Mouse (Mus musculus): ENCODE measurements around the gene Lpcat3. TPM values are rescaled to one million over a fixed set of nuclear protein-coding genes. Genes with fewer than 3 reads are reported as not detected.
A peak's percentile ranks its signal among the peaks of the same experiment; 100 is the strongest.

Lpcat3 gene
- total RNA-seq, 2 experiments from 2014 or later, result 20.1 to 20.6 TPM

DNA sequence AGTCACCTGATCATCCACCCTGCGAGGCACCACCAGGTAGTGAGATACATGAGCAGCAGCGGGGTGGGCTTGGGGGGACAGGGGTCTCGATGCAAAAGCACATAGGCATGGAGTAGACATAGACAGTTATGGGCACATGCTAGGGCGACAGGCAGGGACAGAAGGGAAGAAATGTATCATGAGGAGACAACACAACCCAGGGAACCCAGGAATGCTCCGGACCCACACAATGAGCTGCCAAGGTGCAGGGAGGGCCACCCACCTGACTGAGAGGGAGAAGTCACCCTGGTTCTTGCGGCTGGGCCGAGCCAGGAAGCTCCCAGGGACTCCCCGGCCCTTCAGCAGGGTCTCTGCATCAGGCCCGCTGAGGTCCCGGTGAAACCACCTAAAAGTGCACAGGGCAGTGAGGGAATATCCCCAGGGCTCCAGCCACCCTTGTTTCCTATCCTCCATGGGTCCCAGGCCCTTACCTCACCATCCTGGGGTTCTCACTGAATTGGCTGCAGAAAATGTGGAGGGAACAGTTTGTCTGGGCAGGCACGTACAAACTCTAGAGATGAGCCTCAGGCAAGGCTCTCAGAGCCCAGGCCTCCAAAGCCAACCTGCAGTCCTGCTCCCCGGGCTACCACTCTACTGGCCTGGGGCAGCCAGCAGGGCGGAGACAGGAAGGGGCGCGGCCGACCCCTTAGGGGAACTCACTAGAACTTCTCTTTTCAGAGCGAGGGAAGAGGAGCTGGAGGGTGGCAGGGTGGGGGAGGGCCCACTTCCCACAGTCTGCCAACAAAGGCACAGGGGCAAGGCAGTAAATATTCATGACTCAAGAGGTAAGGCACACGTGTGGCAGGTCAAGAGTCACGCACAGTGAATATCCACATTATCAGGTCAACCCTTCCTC, 69.9 kb downstream of the Lpcat3 start:
- DNase-seq (ENCODE audit: low spot score in 2 of 2), result no peak

DNA sequence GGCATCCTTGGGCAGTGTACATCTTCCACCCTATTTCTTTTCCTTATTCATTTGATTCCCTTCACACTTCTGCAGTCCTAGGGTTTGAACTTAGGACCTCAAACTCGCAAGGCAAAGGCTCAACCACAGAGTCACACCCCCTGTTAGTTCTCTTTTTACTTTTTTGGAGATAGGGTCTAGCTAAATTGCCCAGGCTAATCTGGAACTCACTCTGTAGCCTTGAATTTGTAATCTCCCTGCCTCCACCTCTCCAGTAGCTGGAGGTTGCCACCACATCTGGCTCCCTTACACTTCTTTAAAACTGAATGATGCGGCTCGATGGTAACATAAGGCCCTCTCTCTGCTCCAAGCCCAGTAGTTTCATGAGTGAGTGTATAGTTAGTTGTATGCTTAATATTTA, 71.6 kb downstream of the Lpcat3 start:
- DNase-seq (ENCODE audit: low spot score in 2 of 2), result no peak

DNA sequence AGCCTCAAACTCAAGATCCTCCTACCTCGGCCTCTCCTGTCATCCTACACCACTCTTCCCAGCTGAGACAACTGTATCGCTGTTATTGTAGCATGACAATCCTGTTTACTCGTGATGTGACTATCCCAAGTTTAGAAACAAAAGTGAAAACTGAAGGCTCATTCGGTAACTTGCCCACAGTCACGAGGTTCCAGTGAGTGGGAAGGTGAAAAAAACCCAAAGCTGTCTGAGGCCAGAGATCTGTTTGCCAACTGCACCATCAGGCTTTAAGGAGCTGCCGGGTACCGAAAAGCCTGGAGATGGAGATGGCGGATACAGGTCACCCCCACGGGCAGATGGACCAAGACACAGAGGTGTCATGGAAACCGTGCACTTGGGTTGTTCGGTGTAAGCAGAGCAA, 74.2 kb downstream of the Lpcat3 start:
- DNase-seq (ENCODE audit: low spot score in 2 of 2), result peak; percentile 43 to 58

DNA sequence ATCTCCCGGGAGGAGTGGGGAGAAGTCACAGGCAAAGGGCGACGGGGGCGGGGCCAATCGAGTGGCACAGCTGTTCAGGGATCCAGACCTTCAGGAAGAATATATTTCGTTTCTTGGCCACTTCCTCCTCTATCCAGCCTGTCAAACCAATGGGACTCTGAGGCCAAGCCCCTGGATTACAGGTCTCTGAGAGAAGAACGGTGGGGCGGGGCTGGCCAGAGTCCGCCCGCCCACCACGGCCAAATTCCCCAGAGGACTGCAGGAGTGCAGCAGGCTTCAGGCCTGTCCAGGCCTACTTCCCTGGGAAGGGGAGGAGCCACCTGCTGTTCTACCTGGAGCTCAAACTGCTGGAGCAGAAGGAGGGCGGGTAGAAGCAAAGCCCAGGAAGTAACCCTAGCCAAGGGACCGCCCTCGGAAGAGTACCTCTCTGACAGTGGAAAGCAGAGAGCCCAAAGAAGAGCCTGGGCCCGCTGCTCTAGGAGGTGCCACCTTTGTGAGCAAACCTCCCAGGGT, 75.7 kb downstream of the Lpcat3 start, which contains the start of gene Ptpn6:
Gene Ptpn6 (minus strand): TSS at position 204 of the 513 bp plus-strand sequence.
- no peak for DNase-seq (ENCODE audit: low spot score in 2 of 2)

DNA sequence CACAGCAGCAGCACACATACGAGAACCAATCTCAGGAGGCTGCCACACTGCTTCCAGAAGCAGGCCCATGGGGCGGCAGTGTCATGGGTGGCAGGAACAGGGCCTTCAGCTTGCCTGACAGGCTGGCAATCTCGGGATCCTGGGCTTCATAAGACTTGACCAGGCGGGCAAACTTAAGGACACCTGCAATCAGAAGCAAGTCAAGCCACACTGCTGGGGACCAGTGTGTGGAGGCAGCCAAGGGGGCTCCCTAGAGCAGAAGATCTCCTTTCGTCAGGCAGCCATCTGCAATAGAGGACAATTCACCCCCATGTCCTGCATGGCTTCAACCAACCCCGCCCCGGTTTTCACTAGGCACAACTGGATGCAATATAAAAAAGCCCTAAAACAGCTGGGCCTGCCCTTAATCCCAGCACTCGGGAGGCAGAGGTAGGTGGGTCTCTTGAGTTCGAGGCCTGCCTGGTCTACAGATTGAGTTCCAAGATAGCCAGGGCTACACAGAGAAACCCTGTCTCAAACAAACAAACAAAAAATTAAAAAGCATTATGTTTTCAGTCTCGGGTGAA, 76.5 kb downstream of the Lpcat3 start:
- no peak for DNase-seq (ENCODE audit: low spot score in 2 of 2)

DNA sequence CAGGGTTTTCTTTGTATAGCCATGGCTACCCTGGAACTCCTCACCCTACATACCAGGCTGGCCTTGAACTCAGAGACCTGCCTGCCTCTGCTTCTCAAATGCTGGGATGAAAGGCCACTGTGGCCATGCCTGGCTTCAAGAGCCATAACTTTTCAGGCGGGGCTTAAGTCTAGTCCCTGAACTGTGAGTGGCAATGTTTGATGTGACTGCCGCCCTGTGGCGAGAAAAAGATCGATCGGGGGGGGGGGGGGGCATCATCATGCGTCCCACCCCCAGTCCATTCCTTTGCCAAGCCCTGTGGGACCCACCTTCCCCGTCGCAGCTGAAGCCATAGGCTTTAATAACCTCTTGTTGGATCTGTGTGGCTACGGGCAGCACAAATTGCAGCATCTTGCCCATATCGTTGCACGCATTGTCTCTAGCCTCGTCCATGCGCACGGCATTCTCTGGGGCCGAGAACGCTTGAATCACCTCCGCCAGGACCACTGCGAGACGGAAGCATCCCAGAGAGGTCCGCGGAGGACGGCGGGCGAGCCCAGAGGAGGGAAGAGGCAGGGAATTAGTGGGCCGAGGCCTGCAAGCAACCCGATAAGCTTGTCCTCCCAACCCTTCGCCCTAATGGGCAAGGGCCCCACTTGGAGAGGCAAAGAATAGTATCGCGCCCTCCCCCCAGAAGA, 77.5 kb downstream of the Lpcat3 start:
- DNase-seq (ENCODE audit: low spot score in 2 of 2), result peak; percentile 46 to 62

DNA sequence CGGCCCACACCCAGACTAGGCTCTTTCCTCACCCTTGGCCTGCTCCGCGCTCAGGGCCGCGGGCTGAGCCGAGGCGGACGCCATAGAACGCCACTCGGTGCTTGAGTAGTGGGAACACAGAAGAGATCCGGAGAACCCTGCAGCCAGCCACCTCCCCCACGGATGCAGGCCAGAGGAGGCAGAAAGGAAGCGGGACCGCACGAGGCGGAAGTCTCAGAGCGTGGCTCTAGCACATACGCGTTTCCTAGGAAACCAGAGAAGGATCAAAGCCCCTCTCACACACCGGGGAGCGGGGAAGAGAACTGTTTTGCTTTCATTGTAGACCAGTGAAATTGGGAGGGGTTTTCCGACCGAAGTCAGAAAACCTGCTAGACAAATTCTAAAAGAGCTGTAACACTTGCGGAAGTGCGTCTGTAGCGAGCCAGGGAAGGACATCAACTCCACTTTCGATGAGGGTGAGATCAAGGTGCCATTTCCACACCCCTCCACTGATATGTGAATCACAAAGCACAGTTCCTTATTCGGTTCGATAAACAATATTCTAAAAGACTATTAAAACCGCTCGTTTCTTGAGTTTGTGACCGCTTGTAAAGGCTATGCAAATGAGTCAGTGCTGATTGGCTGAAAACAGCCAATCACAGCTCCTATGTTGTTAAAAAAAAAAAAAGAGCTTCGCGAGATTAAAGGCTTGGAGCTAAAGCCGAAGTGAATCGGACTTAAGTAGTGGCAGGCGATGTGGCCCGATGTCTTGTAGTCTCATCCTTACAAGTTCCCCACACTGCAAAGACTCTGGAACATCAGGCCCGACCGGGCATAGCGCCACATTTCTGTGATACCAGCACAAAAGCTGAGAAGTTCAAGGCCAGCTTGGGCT, 78.3 kb downstream of the Lpcat3 start, which contains the start of gene Grcc10:
Gene Grcc10 (minus strand): TSS at position 487 of the 874 bp plus-strand sequence.
- peak; percentile 82 to 88 for DNase-seq (ENCODE audit: low spot score in 2 of 2)

DNA sequence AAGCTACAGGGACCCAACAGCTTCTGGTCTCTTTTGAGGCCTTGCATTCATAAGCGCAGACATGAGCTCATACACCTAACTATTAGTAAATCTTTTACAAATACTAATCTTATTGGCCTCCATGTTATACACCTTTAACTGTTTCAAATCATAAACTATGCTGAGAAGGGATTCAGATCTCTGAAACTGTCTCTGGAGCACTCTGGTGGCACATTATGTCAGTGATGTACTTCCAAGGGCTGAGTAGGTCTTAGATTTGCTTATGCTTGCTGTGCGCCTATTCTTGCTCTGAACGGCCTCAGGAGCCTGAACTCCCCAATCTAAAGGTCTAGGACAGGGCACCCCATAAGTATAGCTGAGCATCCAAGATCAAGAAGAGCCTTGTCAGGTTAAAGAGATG, 79.0 kb downstream of the Lpcat3 start:
- no peak for DNase-seq (ENCODE audit: low spot score in 2 of 2)

DNA sequence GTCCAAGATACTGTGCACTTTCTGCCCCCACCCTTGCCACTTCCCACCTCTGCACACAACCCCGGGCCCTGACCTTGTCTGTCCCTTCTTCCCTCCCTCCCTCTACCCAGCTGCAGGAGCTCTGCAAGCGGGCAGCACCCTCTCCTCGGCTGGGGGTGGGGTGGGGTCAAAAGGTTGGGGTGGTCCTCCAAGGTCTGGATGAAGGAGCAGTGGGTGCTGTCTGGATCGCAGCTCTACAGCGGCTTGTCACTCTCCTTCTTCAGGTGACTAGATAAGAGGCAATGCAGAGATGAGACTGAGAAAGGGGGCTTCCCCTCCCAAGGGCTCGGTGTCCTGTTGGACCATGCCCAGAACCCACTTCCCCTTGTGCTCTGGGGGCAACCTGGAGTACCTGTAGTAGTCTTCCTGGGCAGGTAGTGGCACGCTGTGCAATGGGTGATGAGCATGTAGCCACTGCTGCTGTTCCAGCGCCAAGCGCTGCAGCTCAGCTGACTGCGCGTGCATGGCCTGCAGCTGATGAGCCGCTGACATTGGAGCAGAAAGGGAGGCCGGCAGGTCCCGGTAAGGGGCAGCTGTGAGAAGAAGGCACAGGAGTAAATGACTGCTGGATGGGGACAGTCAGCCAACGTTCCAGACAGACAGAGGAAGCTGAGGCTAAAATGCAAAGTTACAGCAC, 80.2 kb downstream of the Lpcat3 start:
- no peak for DNase-seq (ENCODE audit: low spot score in 2 of 2)

DNA sequence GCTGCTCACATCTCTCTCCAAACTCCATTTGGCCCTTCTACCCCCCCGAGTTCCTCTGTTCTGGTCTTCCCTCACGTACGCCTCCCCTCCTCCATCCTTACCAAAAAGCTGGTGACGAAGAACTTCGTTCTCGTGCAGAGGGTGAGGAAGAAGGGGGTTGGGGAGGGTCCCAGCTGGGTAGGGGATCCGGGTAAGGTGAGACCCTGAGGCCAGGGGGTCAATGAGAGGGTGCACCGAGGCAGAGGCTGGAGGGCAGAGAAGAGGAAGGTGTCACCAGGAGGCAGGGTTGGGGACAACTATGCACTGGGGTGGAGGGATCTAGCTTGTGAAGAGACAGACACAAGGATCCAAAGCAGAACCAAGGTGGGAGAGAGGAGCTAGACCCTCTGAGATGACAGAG, 80.8 kb downstream of the Lpcat3 start:
- DNase-seq (ENCODE audit: low spot score in 2 of 2), result no peak

DNA sequence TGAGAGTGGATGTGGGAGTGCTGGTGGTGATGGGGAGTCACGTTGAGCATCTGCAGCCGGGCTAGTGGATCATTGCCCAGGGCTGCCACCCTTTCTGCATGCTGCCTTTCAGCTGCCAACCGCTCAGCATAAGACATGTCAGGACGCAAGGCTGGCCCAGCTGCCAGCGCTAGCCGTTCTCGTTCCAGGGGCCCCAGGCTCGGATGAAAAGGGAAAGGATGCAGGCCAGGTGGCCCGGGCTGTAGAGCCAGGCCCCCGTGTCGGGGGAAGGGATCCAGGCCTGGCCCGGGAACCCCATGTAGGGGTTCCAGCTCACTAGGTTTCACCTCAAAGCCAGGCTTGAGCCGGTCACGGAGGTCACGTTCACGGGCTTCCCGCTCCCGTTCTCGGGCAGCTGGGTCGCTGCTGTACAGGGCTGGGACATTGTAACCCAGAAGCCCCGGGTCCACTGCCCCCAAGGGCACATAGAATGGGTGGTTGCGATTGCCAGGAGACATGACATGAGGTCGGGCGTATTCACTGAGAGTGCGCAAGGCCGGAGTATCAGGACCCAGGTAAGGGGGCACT, 82.0 kb downstream of the Lpcat3 start:
- DNase-seq (ENCODE audit: low spot score in 2 of 2), result no peak

DNA sequence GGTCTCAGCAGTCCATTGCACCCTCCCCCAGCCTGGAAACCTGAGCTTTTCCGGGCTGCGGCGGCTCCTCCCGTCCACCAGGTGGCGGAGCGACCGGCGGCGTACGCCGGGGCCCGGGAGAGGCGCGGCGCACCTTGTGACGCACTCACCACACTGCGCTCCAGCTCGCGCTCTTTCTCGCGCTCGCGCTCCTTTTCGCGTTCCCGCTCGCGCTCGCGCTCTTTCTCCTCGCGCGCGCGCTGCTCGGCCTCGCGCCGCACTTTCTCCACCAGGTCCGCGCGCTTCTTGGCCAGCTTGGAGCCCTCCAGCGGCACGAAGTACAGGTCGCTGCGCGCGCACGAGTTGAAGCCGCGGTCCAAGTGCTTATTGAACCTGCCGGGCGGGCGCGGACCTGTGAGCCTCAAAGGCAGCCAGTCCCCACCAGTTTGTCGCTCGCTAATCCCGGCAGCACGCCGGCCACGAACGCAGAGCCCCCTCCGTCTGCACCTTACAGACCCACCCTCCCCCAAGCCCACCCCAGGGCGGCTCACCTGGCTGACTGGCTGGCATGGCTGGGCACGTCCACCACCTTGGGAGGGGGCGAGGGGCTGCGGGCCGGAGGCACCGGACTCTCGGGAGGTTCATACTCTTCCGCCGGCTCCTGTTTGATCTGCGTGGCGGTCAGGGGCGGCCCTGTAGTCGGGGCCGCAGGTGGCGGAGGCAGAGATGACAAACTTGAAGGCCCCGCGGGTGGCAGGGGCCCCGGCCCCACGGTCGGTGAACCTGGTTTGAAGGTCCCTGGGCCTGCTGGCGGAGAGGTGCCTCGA, 82.9 kb downstream of the Lpcat3 start:
- DNase-seq (ENCODE audit: low spot score in 2 of 2), result peak; percentile 92 to 95

DNA sequence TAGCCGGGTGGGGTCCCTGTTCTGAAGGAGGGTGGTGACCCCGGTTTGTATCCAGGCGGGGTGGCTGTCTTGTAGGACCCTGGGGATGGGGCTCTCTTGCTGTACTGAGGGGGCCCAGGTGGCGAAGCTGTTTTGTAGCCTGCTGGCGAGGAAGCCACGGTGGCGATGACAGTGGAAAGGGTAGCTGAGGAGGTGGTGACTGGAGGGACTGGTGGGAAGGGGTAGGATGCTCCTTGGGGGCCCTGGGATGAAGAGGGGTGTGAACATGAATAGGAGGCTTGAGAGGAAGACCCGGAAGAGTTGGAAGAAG, 83.4 kb downstream of the Lpcat3 start:
- DNase-seq (ENCODE audit: low spot score in 2 of 2), result no peak

DNA sequence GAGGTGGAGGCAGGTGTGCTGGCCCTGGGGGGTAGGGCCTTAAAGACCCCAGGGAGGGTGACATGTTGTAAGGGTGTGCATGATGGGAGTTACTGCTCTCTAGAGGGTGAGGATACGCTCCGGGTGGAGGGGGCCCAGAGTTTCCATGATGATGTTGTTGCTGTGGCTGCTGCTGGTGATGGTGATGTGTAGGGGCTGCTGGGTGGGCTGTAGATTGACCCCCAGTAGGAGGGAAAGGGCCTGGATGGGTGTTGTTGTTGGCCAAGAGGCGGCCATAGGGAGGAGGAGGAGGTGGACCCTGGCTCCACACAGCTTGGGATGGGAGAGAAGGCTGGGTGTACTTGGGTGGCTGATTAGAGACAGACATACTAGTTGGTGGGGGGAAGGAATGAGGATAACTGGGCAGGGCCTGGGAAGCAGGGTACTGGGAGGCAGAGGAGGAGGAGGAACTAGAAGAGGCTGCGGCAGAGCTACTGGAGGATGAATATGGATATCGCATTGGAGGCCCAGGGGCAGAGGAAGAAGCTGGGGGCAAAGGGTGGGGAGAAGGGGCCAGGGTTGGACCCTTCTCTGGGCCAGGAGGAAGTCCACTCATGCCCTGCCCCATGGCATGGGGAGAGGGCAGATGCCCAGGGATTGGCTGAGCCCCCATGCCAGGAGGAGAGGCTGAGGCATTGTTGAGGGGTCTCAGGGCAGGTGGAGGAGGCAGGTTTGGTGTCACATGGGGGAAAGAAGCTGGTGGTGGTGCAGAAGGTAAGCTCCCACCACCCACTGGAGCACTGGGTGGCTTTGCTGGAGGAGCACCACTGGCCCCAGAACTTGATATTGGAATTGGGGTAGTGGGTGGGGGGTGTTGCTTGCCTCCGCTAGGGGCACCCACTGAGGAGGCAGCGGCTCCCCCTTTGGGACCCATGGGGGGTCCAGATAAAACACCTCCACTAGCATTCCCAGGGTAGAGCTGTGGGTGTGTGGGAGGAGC, 84.1 kb downstream of the Lpcat3 start:
- no peak for DNase-seq (ENCODE audit: low spot score in 2 of 2)

DNA sequence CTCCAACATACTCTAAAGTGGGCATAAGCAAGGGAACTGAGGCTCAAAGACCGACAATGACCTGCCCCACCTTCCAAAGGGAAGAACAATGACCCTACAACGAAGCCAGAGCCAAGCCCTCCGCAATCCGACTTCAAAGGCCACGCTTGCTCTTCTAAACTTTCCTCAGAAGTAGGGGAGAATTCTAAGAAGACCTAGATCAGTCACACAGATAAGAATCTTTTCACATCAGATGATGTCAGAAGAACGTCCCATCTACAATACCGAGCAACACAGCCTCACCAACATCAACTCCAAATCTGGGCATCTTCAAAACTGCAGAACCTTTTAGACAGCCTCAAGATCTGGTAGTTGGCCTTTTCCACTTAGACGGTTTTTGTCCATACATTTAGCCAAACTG, 87.6 kb downstream of the Lpcat3 start:
- DNase-seq (ENCODE audit: low spot score in 2 of 2), result no peak

DNA sequence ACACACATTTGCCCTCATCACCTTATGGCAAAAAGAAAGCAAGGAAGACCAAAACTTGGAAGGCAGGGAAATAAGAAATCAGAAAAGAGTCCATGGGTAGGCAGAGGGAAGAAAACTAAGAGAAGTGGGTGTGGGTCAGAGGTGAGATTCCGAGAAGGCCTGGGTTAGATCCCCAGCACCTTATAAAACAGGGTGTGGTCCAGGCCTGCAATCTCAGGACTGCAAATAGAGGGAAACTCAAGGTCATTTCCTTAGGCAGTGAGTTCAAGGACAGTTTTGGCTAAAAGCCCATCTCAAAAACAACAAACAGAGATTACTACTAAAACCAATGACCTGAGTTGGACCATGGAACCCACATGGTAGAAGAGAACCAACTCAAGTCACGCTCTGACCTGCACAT, 91.0 kb downstream of the Lpcat3 start:
- no peak for DNase-seq (ENCODE audit: low spot score in 2 of 2)

Measured in left cerebral cortex, adult 18-20 months (tissue).